14 mouse cellular contexts compared by ENCODE assay signal in genomic region chr6:142876279-142876899, GRCm38 (mm10).
DNase-seq lines count a peak whose midpoint lies in the region; ATAC-seq and TF ChIP-seq lines count a peak whose summit lies in the region.
"Had no signal": no experiment of that assay in that cellular context is flagged by ENCODE, and none has a peak within 500 bp of the region (broad histone marks: within the 10 kb centered on the region; RNA-seq: fewer than 3 reads in every experiment).

No protein-coding gene starts in this region.

- no peak overlapping the region for H3K9ac ChIP-seq in kidney, embryonic 15.5 days
- no peak overlapping the region for H3K9ac ChIP-seq in forebrain, embryonic 11.5 days (ENCODE audit: low read length)
- H3K9ac ChIP-seq in hindbrain, postnatal 0 days (replicated peaks; ENCODE audit: low read length), result no peak overlapping the region
- no peak overlapping the region for H3K9ac ChIP-seq in neural tube, embryonic 13.5 days
- H3K9ac ChIP-seq in intestine, embryonic 16.5 days (ENCODE audit: low read depth, low read length), result no peak overlapping the region
- H3K9ac ChIP-seq: heart, embryonic 15.5 days; limb, embryonic 13.5 days had no signal

- DNase-seq in kidney, postnatal 14 days, result no peak
- DNase-seq in forebrain, embryonic 11.5 days (ENCODE audit: low spot score), result peak; percentile 76
- peak; percentile 68 for DNase-seq in hindbrain, postnatal 0 days (ENCODE audit: low spot score)
- DNase-seq in urinary bladder, adult 2 months (ENCODE audit: low spot score), result no peak
- DNase-seq in layer of hippocampus, postnatal 10 days (ENCODE audit: low spot score in 2 of 2), result no peak
- DNase-seq: cerebellum, postnatal 36 days; kidney, adult 9 months; right cerebral cortex, postnatal 14 days had no signal

- no peaks in the 10 kb centered on the region for H3K27me3 ChIP-seq in kidney, embryonic 15.5 days
- H3K27me3 ChIP-seq in forebrain, embryonic 11.5 days (ENCODE audit: control insufficient read depth, insufficient read depth, low read length), result no peaks in the 10 kb centered on the region
- H3K27me3 ChIP-seq in hindbrain, postnatal 0 days (ENCODE audit: insufficient read depth, low read length), result no peaks in the 10 kb centered on the region
- H3K27me3 ChIP-seq in neural tube, embryonic 13.5 days, result no peaks in the 10 kb centered on the region
- H3K27me3 ChIP-seq in intestine, embryonic 16.5 days (replicated peaks; ENCODE audit: control insufficient read depth, insufficient read depth, low read length), result no peaks in the 10 kb centered on the region
- H3K27me3 ChIP-seq: heart, embryonic 15.5 days; limb, embryonic 13.5 days; megakaryocyte, embryonic 14.5 days had no signal

- no peaks in the 10 kb centered on the region for H3K9me3 ChIP-seq in kidney, embryonic 15.5 days (replicated peaks)
- no peaks in the 10 kb centered on the region for H3K9me3 ChIP-seq in forebrain, embryonic 11.5 days (ENCODE audit: control insufficient read depth, low read length)
- no peaks in the 10 kb centered on the region for H3K9me3 ChIP-seq in hindbrain, postnatal 0 days (ENCODE audit: low read length)
- no peaks in the 10 kb centered on the region for H3K9me3 ChIP-seq in neural tube, embryonic 13.5 days
- no peaks in the 10 kb centered on the region for H3K9me3 ChIP-seq in intestine, embryonic 16.5 days (ENCODE audit: control insufficient read depth, low read length)
- H3K9me3 ChIP-seq: heart, embryonic 15.5 days; limb, embryonic 13.5 days; megakaryocyte, embryonic 14.5 days had no signal

- WGBS in kidney, embryonic 15.5 days, result 21% methylated on average over 8 of the region's 8 CpGs
- WGBS in forebrain, embryonic 11.5 days, result 7% methylated on average over 8 of the region's 8 CpGs
- WGBS in hindbrain, postnatal 0 days, result 3% methylated on average over 8 of the region's 8 CpGs
- WGBS in neural tube, embryonic 13.5 days, result 5% methylated on average over 8 of the region's 8 CpGs
- 23% methylated on average over 8 of the region's 8 CpGs for WGBS in intestine, embryonic 16.5 days

- ATAC-seq in kidney, embryonic 15.5 days (replicated peaks; ENCODE audit: low FRiP score), result no peak
- peak; percentile 85 for ATAC-seq in forebrain, embryonic 11.5 days (replicated peaks; ENCODE audit: low FRiP score)
- ATAC-seq in hindbrain, postnatal 0 days, result peak; percentile 50; the same call in 1 of the 2 replicates
- ATAC-seq in neural tube, embryonic 13.5 days (ENCODE audit: low read depth), result peak; percentile 48
- ATAC-seq in intestine, embryonic 16.5 days, result no peak

- H3K4me3 ChIP-seq in kidney, embryonic 15.5 days (replicated peaks), result no peak overlapping the region
- H3K4me3 ChIP-seq in forebrain, embryonic 11.5 days (ENCODE audit: low read depth, low read length), result no peak overlapping the region
- H3K4me3 ChIP-seq in hindbrain, postnatal 0 days (ENCODE audit: low read length), result no peak overlapping the region
- H3K4me3 ChIP-seq in neural tube, embryonic 13.5 days, result no peak overlapping the region
- H3K4me3 ChIP-seq in intestine, embryonic 16.5 days (ENCODE audit: low read length), result no peak overlapping the region
- H3K4me3 ChIP-seq: heart, embryonic 15.5 days; limb, embryonic 13.5 days; megakaryocyte, embryonic 14.5 days had no signal

- peak overlapping the region; percentile 57; the same call in 1 of the 2 replicates for H3K27ac ChIP-seq in kidney, embryonic 15.5 days
- 0 out of 2 replicates have a peak overlapping the region, but pooled peaks have one; percentile 43 for H3K27ac ChIP-seq in forebrain, embryonic 11.5 days (ENCODE audit: low read depth, low read length)
- 0 out of 2 replicates have a peak overlapping the region, but pooled peaks have one; percentile 54 for H3K27ac ChIP-seq in hindbrain, postnatal 0 days
- H3K27ac ChIP-seq in neural tube, embryonic 13.5 days (replicated peaks), result peak overlapping the region; percentile 82
- no peak overlapping the region for H3K27ac ChIP-seq in intestine, embryonic 16.5 days (ENCODE audit: low read length)
- H3K27ac ChIP-seq: heart, embryonic 15.5 days; limb, embryonic 13.5 days had no signal

- no peaks in the 10 kb centered on the region for H3K36me3 ChIP-seq in kidney, embryonic 15.5 days
- H3K36me3 ChIP-seq in forebrain, embryonic 11.5 days (ENCODE audit: control insufficient read depth, insufficient read depth, low read length), result no peaks in the 10 kb centered on the region
- no peaks in the 10 kb centered on the region for H3K36me3 ChIP-seq in hindbrain, postnatal 0 days (ENCODE audit: insufficient read depth, low read length)
- no peaks in the 10 kb centered on the region for H3K36me3 ChIP-seq in neural tube, embryonic 13.5 days
- H3K36me3 ChIP-seq in intestine, embryonic 16.5 days (ENCODE audit: control insufficient read depth, insufficient read depth, low read length), result no peaks in the 10 kb centered on the region
- H3K36me3 ChIP-seq: heart, embryonic 15.5 days; limb, embryonic 13.5 days had no signal

- no peak for TF ChIP-seq CTCF in hindbrain, postnatal 0 days (IDR thresholded peaks at IDR 0.05; ENCODE audit: low read depth)

- H3K4me1 ChIP-seq in kidney, embryonic 15.5 days, result peaks cover 59% of the 10 kb centered on the region
- peaks cover 19% of the 10 kb centered on the region for H3K4me1 ChIP-seq in forebrain, embryonic 11.5 days (replicated peaks; ENCODE audit: control insufficient read depth, insufficient read depth, low read length)
- peaks cover 17% of the 10 kb centered on the region; the same call in 1 of the 2 replicates for H3K4me1 ChIP-seq in hindbrain, postnatal 0 days (ENCODE audit: insufficient read depth, low read length)
- H3K4me1 ChIP-seq in neural tube, embryonic 13.5 days (replicated peaks), result peaks cover 54% of the 10 kb centered on the region
- peaks cover 17% of the 10 kb centered on the region for H3K4me1 ChIP-seq in intestine, embryonic 16.5 days (ENCODE audit: control insufficient read depth, insufficient read depth, low read length)

- H3K4me2 ChIP-seq in kidney, embryonic 15.5 days, result no peak overlapping the region
- H3K4me2 ChIP-seq in forebrain, embryonic 11.5 days (ENCODE audit: low read depth, low read length, severe bottlenecking), result 0 out of 2 replicates have a peak overlapping the region, but pooled peaks have one; percentile 8
- H3K4me2 ChIP-seq in hindbrain, postnatal 0 days (ENCODE audit: low read depth, low read length), result peak overlapping the region; percentile 31
- H3K4me2 ChIP-seq in neural tube, embryonic 13.5 days, result peak overlapping the region; percentile 34; the same call in 1 of the 2 replicates
- H3K4me2 ChIP-seq in intestine, embryonic 16.5 days (ENCODE audit: low read depth, low read length), result no peak overlapping the region
- H3K4me2 ChIP-seq: heart, embryonic 15.5 days; limb, embryonic 13.5 days had no signal

Comparison
In these comparisons a context has a peak if more than half of its experiments do, and no peak if none do; other contexts are left out.
1. ATAC-seq: peak in forebrain, embryonic 11.5 days (single experiment), hindbrain, postnatal 0 days (single experiment) and neural tube, embryonic 13.5 days (single experiment); none in kidney, embryonic 15.5 days (single experiment) and intestine, embryonic 16.5 days (single experiment).
2. H3K4me2 ChIP-seq: peak in forebrain, embryonic 11.5 days (single experiment), hindbrain, postnatal 0 days (single experiment) and neural tube, embryonic 13.5 days (single experiment); none in kidney, embryonic 15.5 days (single experiment) and intestine, embryonic 16.5 days (single experiment).
3. DNase-seq: peak in forebrain, embryonic 11.5 days (single experiment) and hindbrain, postnatal 0 days (single experiment); none in kidney, postnatal 14 days (single experiment), urinary bladder, adult 2 months (single experiment) and layer of hippocampus, postnatal 10 days (0 of 2).